Mouse (Mus musculus): Measurements from ENCODE around the gene Pnpla1. TPM values are rescaled to one million over a fixed set of nuclear protein-coding genes. Genes with fewer than 3 reads are reported as not detected.

Pnpla1 gene
- polyA plus RNA-seq, 1 experiment: 0.03 TPM

DNA sequence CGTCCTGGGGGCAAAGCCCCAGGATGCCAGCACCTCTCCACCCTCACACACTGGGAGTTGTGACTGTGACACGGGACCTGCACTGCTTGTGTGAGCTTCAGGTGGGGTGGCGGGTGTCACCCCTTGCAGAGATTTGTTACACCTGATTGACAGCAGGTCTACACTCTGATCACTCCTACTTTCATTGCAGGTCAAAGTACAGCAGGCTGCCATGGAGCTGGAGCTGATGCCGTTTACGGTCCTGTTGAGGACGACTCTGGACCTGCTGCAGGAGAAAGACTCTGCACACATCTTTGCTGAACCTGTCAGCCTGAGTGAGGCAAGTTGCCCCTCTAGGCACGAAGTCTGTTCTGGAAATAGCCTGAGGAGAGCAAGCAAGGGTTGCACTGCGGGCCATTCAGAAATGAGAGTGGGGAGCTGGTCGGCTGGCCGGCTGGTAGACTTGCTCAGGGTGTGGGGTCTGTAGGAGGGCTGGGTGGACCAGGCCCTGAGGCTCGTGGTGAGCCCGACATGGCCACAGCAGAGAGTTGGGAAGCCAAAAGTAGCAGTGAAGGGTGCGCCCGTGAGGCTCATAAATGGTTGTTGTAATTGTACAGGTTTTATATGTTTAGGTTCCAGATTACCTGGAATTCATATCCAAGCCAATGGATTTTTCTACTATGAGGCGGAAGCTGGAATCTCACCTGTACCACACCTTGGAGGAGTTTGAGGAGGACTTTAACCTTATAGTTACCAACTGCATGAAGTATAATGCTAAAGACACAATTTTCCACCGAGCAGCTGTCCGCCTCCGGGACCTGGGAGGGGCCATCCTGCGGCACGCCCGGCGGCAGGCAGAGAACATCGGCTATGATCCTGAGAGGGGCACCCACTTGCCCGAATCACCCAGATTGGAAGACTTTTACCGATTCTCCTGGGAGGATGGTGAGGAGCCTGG is 41.1 kb upstream of the Pnpla1 start:
- DNase-seq: no peak
- 97% methylated on average over 25 of the region's 25 CpGs for WGBS
- Histone ChIP-seq H3K4me3 (replicated peaks; ENCODE audit: insufficient read depth, low read depth, low read length) (no peak overlapping the region), H3K27ac (ENCODE audit: insufficient read depth, low read length) (no peak overlapping the region), H3K27me3 (ENCODE audit: control insufficient read depth, insufficient read depth, low read length) (no peaks in the 10 kb centered on the region), H3K4me1 (ENCODE audit: control insufficient read depth, insufficient read depth, low read length) (peaks cover 2% of the 10 kb centered on the region)
- TF ChIP-seq POLR2A (IDR thresholded peaks at IDR 0.05; ENCODE audit: borderline replicate concordance, insufficient read depth, low read length) (no peak), CTCF (IDR thresholded peaks at IDR 0.05; ENCODE audit: borderline replicate concordance, insufficient read depth, low read depth, low read length) (no peak)

DNA sequence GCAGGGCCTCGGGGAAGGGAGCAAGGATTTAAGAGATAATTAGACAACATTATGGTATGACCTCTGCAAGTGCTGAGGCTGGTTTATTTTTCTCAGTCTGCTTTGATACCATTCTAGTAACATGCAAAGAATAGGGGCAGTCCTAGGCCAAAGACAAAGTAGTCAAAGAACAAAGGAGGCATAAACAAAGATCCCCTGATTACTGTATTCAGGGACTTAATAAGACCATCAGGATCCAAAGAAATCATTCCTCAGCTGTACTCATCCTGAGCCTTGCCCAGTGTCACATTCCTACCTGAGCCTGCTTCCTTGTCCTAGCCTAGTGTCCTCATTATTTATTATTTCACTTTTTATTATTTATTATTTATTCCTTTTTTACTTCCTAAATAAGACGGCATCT is 38.0 kb upstream of the Pnpla1 start:
- TF ChIP-seq CTCF (IDR thresholded peaks at IDR 0.05; ENCODE audit: borderline replicate concordance, insufficient read depth, low read depth, low read length) (no peak), POLR2A (IDR thresholded peaks at IDR 0.05; ENCODE audit: borderline replicate concordance, insufficient read depth, low read length) (no peak)

DNA sequence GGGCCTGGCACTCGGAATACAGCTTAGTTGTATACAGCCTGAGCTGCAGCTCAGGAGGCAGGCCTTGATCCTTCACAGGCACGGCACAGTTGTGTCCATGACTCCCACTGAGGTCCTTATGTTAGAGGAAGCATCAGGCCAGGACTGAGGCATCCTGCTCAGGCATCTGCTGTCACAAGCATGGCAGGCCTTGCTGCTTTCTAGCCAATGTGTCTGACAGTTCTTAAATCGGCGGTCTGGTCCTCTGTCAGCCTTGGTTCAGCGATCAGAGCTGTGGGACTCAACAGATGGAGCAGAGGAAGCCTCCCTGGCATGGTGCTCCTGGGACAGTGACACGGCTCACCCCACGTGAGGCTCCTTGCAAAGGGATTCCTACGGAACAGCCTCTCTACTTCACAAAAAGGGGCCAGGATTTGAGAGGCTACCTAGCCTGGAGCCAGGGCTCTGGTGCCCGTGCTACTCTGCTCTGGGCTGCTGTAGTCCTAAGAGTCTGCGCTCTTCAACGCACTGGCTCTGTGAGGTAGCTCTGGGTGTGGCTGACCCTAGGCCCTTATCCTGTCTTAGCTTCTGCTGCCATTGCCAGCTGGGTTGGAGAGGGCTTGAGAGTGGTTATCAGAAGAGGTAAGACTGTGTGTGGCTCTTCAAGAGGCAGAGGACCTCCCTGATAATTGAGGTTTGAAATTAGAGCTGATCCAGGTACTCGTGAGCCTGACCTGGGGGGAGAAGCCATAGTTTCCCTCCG is 35.0 kb upstream of the Pnpla1 start:
- H3K27ac ChIP-seq (ENCODE audit: insufficient read depth, low read length): no peak overlapping the region
- peak; percentile 86 to 96 for DNase-seq
- H3K27me3 ChIP-seq (ENCODE audit: control insufficient read depth, insufficient read depth, low read length): no peaks in the 10 kb centered on the region
- no peak overlapping the region for H3K4me3 ChIP-seq (replicated peaks; ENCODE audit: insufficient read depth, low read depth, low read length)
- WGBS: 14% methylated on average over 13 of the region's 13 CpGs
- no peak; the same call in 1 of the 2 replicates for TF ChIP-seq CTCF (IDR thresholded peaks at IDR 0.05; ENCODE audit: borderline replicate concordance, insufficient read depth, low read depth, low read length)
- no peak for TF ChIP-seq POLR2A (IDR thresholded peaks at IDR 0.05; ENCODE audit: borderline replicate concordance, insufficient read depth, low read length)
- H3K4me1 ChIP-seq (ENCODE audit: control insufficient read depth, insufficient read depth, low read length): peaks cover 32% of the 10 kb centered on the region

More for the DNA sequence above, 38.0 kb upstream of the Pnpla1 start:
- Histone ChIP-seq H3K4me3 (replicated peaks; ENCODE audit: insufficient read depth, low read depth, low read length) (no peak overlapping the region), H3K4me1 (ENCODE audit: control insufficient read depth, insufficient read depth, low read length) (peaks cover 26% of the 10 kb centered on the region), H3K27me3 (ENCODE audit: control insufficient read depth, insufficient read depth, low read length) (no peaks in the 10 kb centered on the region), H3K27ac (ENCODE audit: insufficient read depth, low read length) (no peak overlapping the region)
- no peak for DNase-seq
- WGBS: 90% methylated on average over 2 of the region's 2 CpGs

DNA sequence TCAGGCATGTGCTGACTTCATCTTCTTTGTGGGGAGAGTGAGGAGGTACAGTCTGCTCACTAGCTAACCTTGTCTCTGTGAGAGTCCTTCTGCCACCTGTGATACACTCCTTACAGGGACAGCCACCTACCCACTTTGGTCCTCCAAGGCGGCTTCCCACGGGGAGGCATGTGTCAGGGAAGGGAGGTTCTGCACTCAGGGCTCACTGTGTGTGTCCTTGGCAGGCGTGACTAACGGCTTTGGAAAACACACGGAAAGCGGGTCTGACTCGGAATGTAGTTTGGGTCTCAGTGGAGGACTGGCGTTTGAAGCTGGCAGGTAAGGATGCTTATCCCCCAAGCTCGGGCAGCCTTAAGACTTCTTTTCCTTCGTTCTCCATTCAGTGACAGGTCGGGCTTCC is 34.5 kb upstream of the Pnpla1 start:
- no peak overlapping the region for H3K4me3 ChIP-seq (replicated peaks; ENCODE audit: insufficient read depth, low read depth, low read length)
- no peak for DNase-seq
- 53% methylated on average over 11 of the region's 11 CpGs for WGBS
- no peaks in the 10 kb centered on the region for H3K27me3 ChIP-seq (ENCODE audit: control insufficient read depth, insufficient read depth, low read length)
- H3K27ac ChIP-seq (ENCODE audit: insufficient read depth, low read length): no peak overlapping the region
- H3K4me1 ChIP-seq (ENCODE audit: control insufficient read depth, insufficient read depth, low read length): peaks cover 32% of the 10 kb centered on the region
- no peak for TF ChIP-seq POLR2A (IDR thresholded peaks at IDR 0.05; ENCODE audit: borderline replicate concordance, insufficient read depth, low read length)

- H3K27ac ChIP-seq (ENCODE audit: insufficient read depth, low read length): no peak overlapping the region
- 82% methylated on average over 6 of the region's 6 CpGs for WGBS
- TF ChIP-seq POLR2A (IDR thresholded peaks at IDR 0.05; ENCODE audit: borderline replicate concordance, insufficient read depth, low read length) (no peak), CTCF (IDR thresholded peaks at IDR 0.05; ENCODE audit: borderline replicate concordance, insufficient read depth, low read depth, low read length) (no peak)
- peaks cover 32% of the 10 kb centered on the region for H3K4me1 ChIP-seq (ENCODE audit: control insufficient read depth, insufficient read depth, low read length)
- H3K4me3 ChIP-seq (replicated peaks; ENCODE audit: insufficient read depth, low read depth, low read length): no peak overlapping the region
- no peaks in the 10 kb centered on the region for H3K27me3 ChIP-seq (ENCODE audit: control insufficient read depth, insufficient read depth, low read length)
- DNase-seq: no peak
Measured at GRCm38 (mm10) chr17:28824896-28825295, 33.3 kb upstream of the Pnpla1 start.

GRCm38 (mm10) chr17:28825359-28826041 is 32.7 kb upstream of the Pnpla1 start:
- Histone ChIP-seq H3K27me3 (ENCODE audit: control insufficient read depth, insufficient read depth, low read length) (no peaks in the 10 kb centered on the region), H3K27ac (ENCODE audit: insufficient read depth, low read length) (no peak overlapping the region), H3K4me1 (ENCODE audit: control insufficient read depth, insufficient read depth, low read length) (peaks cover 32% of the 10 kb centered on the region), H3K4me3 (replicated peaks; ENCODE audit: insufficient read depth, low read depth, low read length) (no peak overlapping the region)
- 81% methylated on average over 6 of the region's 6 CpGs for WGBS
- TF ChIP-seq CTCF (IDR thresholded peaks at IDR 0.05; ENCODE audit: borderline replicate concordance, insufficient read depth, low read depth, low read length) (no peak), POLR2A (IDR thresholded peaks at IDR 0.05; ENCODE audit: borderline replicate concordance, insufficient read depth, low read length) (no peak)
- peak in 1 of 2 experiments; percentile 33 for DNase-seq

- no peak for TF ChIP-seq POLR2A (IDR thresholded peaks at IDR 0.05; ENCODE audit: borderline replicate concordance, insufficient read depth, low read length)
- no peak for TF ChIP-seq CTCF (IDR thresholded peaks at IDR 0.05; ENCODE audit: borderline replicate concordance, insufficient read depth, low read depth, low read length)
- Histone ChIP-seq H3K27ac (ENCODE audit: insufficient read depth, low read length) (no peak overlapping the region), H3K4me3 (replicated peaks; ENCODE audit: insufficient read depth, low read depth, low read length) (no peak overlapping the region), H3K27me3 (ENCODE audit: control insufficient read depth, insufficient read depth, low read length) (no peaks in the 10 kb centered on the region), H3K4me1 (ENCODE audit: control insufficient read depth, insufficient read depth, low read length) (peaks cover 24% of the 10 kb centered on the region)
- 93% methylated on average over 8 of the region's 8 CpGs for WGBS
- no peak for DNase-seq
Measured at GRCm38 (mm10) chr17:28827665-28828231, 30.5 kb upstream of the Pnpla1 start.
